Mouse (Mus musculus) liver, embryonic 14.5 days (tissue): ENCODE data around the gene Yap1. TPM values are rescaled to one million over a fixed set of nuclear protein-coding genes. Genes with fewer than 3 reads are reported as not detected.

Experiments
- ATAC-seq: fragments of 200-750 bp; cut with Nextera tagmentation; 2 replicates; pipeline ENCODE4 v1.8.0; 2017; ENCODE audit warnings: moderate number of reproducible peaks, mild to moderate bottlenecking, moderate library complexity; ENCODE audit not compliant: insufficient read depth
- DNase-seq, 3 experiments: peaks; one replicate each; pipeline ENCODE4 v3.0.0-alpha.2; 2012 to 2013; ENCODE audit warnings: low read depth in 3 of 3, low spot score in 3 of 3
- H3K27ac ChIP-seq: fragments of 300-500 bp; sonication (generic); 2 replicates; pipeline ENCODE4 v1.5.1; 2014; ENCODE audit warnings: moderate library complexity, mild to moderate bottlenecking, control low read depth, inconsistent platforms
- H3K27me3 ChIP-seq: fragments of 300-500 bp; sonication (generic); 2 replicates; pipeline ENCODE4 v1.6.1; 2014; ENCODE audit warnings: mild to moderate bottlenecking, low read length, moderate library complexity; ENCODE audit not compliant: control insufficient read depth, insufficient read depth
- H3K36me3 ChIP-seq: fragments of 300-500 bp; sonication (generic); replicated peaks from 2 replicates; pipeline ENCODE4 v1.6.1; 2014; ENCODE audit warnings: low read depth; ENCODE audit not compliant: control insufficient read depth, insufficient read depth
- H3K4me1 ChIP-seq, 2 experiments: fragments of 200-500 bp in 1 of 2; fragments of 300-500 bp in 1 of 2; sonication (generic) in 1 of 2; replicated peaks; 2 replicates each; pipeline ENCODE4 v1.6.1; 2012 to 2014; ENCODE audit warnings: antibody characterized with exemption in 1 of 2, inconsistent platforms in 1 of 2, low read length in 1 of 2; ENCODE audit not compliant: control insufficient read depth in 2 of 2, insufficient read depth in 2 of 2
- H3K4me2 ChIP-seq: fragments of 300-500 bp; sonication (generic); 2 replicates; pipeline ENCODE4 v1.6.1; 2014; ENCODE audit warnings: low read depth, mild to moderate bottlenecking, control low read depth, moderate library complexity
- H3K4me3 ChIP-seq, 2 experiments: fragments of 200-500 bp in 1 of 2; fragments of 300-500 bp in 1 of 2; sonication (generic) in 1 of 2; 2 replicates each; pipeline ENCODE4 v1.5.1; 2012 to 2014; ENCODE audit warnings: low read depth in 2 of 2, low read length in 2 of 2, mild to moderate bottlenecking in 2 of 2, control low read depth in 1 of 2, inconsistent platforms in 1 of 2, moderate library complexity in 1 of 2; ENCODE audit not compliant: insufficient read depth in 1 of 2
- H3K9ac ChIP-seq: fragments of 300-500 bp; sonication (generic); replicated peaks from 2 replicates; pipeline ENCODE4 v1.6.1; 2014; ENCODE audit warnings: mild to moderate bottlenecking, control low read depth, moderate library complexity
- H3K9me3 ChIP-seq: fragments of 300-500 bp; sonication (generic); 2 replicates; pipeline ENCODE4 v1.6.1; 2016; ENCODE audit warnings: low read length, mixed read lengths; ENCODE audit not compliant: control insufficient read depth
- CTCF ChIP-seq: IDR thresholded peaks from 2 replicates; pipeline ENCODE4 v1.5.1; 2016; ENCODE audit warnings: antibody characterized with exemption, low read depth, control low read depth
- EP300 ChIP-seq: IDR thresholded peaks from 2 replicates; pipeline ENCODE4 v1.6.1; 2016; ENCODE audit warnings: antibody characterized with exemption, low read depth
- WGBS: fragments of 180-500 bp; shearing (Covaris S2); extraction: QIAGEN DNeasy Blood & Tissue Kit; methylation state at CpG from one replicate; pipeline ENCODE4 v1.1.7; 2014; ENCODE audit not compliant: insufficient replicate concordance; 5-methylcytosine and 5-hydroxymethylcytosine counted together
- polyA plus RNA-seq, 2 experiments: library from polyadenylated mRNA; depleted of rRNA in 1 of 2; stranded (reverse) in 1 of 2; unstranded in 1 of 2; fragments of >200 nt; fragmentation: Nextera tagmentation in 1 of 2; extraction: Ambion mirVana in 1 of 2; gene quantifications; 2 replicates each; pipeline versions ENCODE4 v1.2.1 to v1.2.3; 2012 to 2014

Gene Yap1
- polyA plus RNA-seq, 2 experiments: 2.9 to 4.1 TPM

GRCm38 (mm10) chr9:7942701-7943100, 61.7 kb downstream of the Yap1 start:
- TF ChIP-seq CTCF: no peak
- TF ChIP-seq EP300: no peak
- 78% methylated on average over 8 of the region's 8 CpGs for WGBS
- Histone ChIP-seq H3K27ac (no peak overlapping the region), H3K27me3 (no peaks in the 10 kb centered on the region), H3K9me3 (no peaks in the 10 kb centered on the region), H3K4me2 (no peak overlapping the region), H3K9ac (no peak overlapping the region), H3K36me3 (no peaks in the 10 kb centered on the region), H3K4me3 (no peak overlapping the region), H3K4me1 (no peaks in the 10 kb centered on the region)
- ATAC-seq (no peak), DNase-seq (no peak)

DNA sequence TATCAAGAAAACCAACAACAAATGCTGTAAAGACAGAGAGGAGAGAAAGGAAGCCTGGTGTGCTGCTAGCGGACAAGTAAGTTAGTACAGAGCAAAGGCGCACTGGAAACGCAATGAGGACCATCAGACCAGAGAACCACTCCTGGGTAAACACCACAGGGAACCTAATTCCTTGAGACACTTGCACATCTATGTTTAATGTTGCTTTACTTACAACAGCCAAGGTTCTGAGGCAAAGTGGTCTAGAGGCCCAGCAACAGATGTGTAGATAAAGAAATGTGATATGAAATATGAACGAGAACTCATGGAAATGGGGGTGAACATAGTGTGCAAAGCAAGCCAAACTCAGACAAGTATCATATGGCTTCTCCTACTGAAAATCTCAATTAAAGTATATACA, 64.3 kb downstream of the Yap1 start:
- 62% methylated on average over 4 of the region's 4 CpGs for WGBS
- Histone ChIP-seq H3K27ac (no peak overlapping the region), H3K36me3 (no peaks in the 10 kb centered on the region), H3K4me2 (no peak overlapping the region), H3K9me3 (no peaks in the 10 kb centered on the region), H3K4me3 (no peak overlapping the region), H3K9ac (no peak overlapping the region), H3K4me1 (no peaks in the 10 kb centered on the region), H3K27me3 (no peaks in the 10 kb centered on the region)
- DNase-seq (no peak), ATAC-seq (no peak)
- no peak for TF ChIP-seq CTCF
- TF ChIP-seq EP300: no peak

DNA sequence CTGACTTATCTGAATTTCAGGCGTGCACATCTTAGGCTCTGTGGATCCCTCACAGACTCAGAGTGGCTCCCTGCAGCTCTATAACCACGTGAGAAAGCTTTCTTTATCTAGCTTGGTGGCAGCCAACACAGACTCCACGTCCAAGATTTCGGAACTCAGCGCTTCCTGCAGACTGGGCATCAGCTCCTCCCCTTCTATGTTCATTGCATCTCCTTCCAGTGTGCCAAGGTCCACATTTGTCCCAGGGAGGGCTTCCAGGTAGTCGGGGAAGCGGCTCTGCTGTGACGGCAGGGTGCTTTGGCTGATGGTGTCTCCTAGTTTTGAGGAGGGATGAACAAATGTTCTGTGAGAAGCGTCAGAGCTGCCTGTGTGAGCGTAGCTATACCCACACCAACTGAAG, 70.0 kb downstream of the Yap1 start:
- Histone ChIP-seq H3K4me1 (no peaks in the 10 kb centered on the region), H3K4me3 (no peak overlapping the region), H3K36me3 (no peaks in the 10 kb centered on the region), H3K4me2 (no peak overlapping the region), H3K9me3 (no peaks in the 10 kb centered on the region), H3K27ac (no peak overlapping the region), H3K27me3 (no peaks in the 10 kb centered on the region), H3K9ac (no peak overlapping the region)
- DNase-seq (no peak), ATAC-seq (no peak)
- WGBS: 67% methylated on average over 10 of the region's 10 CpGs
- TF ChIP-seq EP300 (no peak), CTCF (no peak)

GRCm38 (mm10) chr9:7929552-7929951, 74.8 kb downstream of the Yap1 start:
- Histone ChIP-seq H3K4me2 (no peak overlapping the region), H3K4me1 (no peaks in the 10 kb centered on the region), H3K9ac (no peak overlapping the region), H3K9me3 (no peaks in the 10 kb centered on the region), H3K36me3 (no peaks in the 10 kb centered on the region), H3K27ac (no peak overlapping the region), H3K4me3 (no peak overlapping the region), H3K27me3 (no peaks in the 10 kb centered on the region)
- TF ChIP-seq EP300: no peak
- no peak for TF ChIP-seq CTCF
- no peak for DNase-seq
- no peak for ATAC-seq
- 67% methylated on average over 6 of the region's 6 CpGs for WGBS

- no peaks in the 10 kb centered on the region for H3K9me3 ChIP-seq
- H3K36me3 ChIP-seq: no peaks in the 10 kb centered on the region
- no peak overlapping the region for H3K4me3 ChIP-seq
- 42% methylated on average over 3 of the region's 3 CpGs for WGBS
- TF ChIP-seq EP300: no peak
- no peak for TF ChIP-seq CTCF
- DNase-seq (no peak), ATAC-seq (no peak)
- no peak overlapping the region for H3K27ac ChIP-seq
- no peak overlapping the region for H3K4me2 ChIP-seq
- H3K4me1 ChIP-seq: no peaks in the 10 kb centered on the region
- no peaks in the 10 kb centered on the region for H3K27me3 ChIP-seq
- H3K9ac ChIP-seq: no peak overlapping the region
These were observed 75.5 kb downstream of the Yap1 start for GRCm38 (mm10) chr9:7928866-7929265.
